Mouse (Mus musculus) lung, embryonic 16.5 days (tissue): ENCODE results near the gene Metrnl. TPM values are rescaled to one million over a fixed set of nuclear protein-coding genes. Genes with fewer than 3 reads are reported as not detected.

Experiments
- ATAC-seq: fragments of 200-750 bp; cut with Nextera tagmentation; 2 replicates; pipeline ENCODE4 v1.8.0; 2017; ENCODE audit warnings: low read depth, mild to moderate bottlenecking, moderate library complexity
- H3K27ac ChIP-seq: fragments of 300-500 bp; sonication (generic); 2 replicates; pipeline ENCODE4 v1.5.1; 2014; ENCODE audit warnings: mild to moderate bottlenecking, control low read depth, low read length
- H3K27me3 ChIP-seq: fragments of 300-500 bp; sonication (generic); 2 replicates; pipeline ENCODE4 v1.6.1; 2014; ENCODE audit warnings: low read depth, low read length, mixed read lengths; ENCODE audit not compliant: control insufficient read depth, insufficient read depth
- H3K36me3 ChIP-seq: fragments of 300-500 bp; sonication (generic); 2 replicates; pipeline ENCODE4 v1.6.1; 2014; ENCODE audit warnings: low read length; ENCODE audit not compliant: control insufficient read depth, insufficient read depth
- H3K4me1 ChIP-seq: fragments of 300-500 bp; sonication (generic); replicated peaks from 2 replicates; pipeline ENCODE4 v1.6.1; 2014; ENCODE audit warnings: low read length, mixed read lengths; ENCODE audit not compliant: control insufficient read depth, insufficient read depth
- H3K4me2 ChIP-seq: fragments of 300-500 bp; sonication (generic); 2 replicates; pipeline ENCODE4 v1.6.1; 2014; ENCODE audit warnings: low read depth, low read length, control low read depth
- H3K4me3 ChIP-seq: fragments of 300-500 bp; sonication (generic); 2 replicates; pipeline ENCODE4 v1.5.1; 2014; ENCODE audit warnings: mild to moderate bottlenecking, low read length, control low read depth
- H3K9ac ChIP-seq: fragments of 300-500 bp; sonication (generic); 2 replicates; pipeline ENCODE4 v1.6.1; 2014; ENCODE audit warnings: low read length, control low read depth
- H3K9me3 ChIP-seq: fragments of 300-500 bp; sonication (generic); 2 replicates; pipeline ENCODE4 v1.6.1; 2016; ENCODE audit warnings: low read length; ENCODE audit not compliant: control insufficient read depth
- WGBS: fragments of 180-500 bp; shearing (Covaris S2); extraction: QIAGEN DNeasy Blood & Tissue Kit; methylation state at CpG from one replicate; pipeline ENCODE4 v1.1.7; 2014; 5-methylcytosine and 5-hydroxymethylcytosine counted together
- polyA plus RNA-seq: library from polyadenylated mRNA; unstranded; fragments of >200 nt; fragmentation: Nextera tagmentation; extraction: Ambion mirVana; gene quantifications from 2 replicates; pipeline ENCODE4 v1.2.1, GENCODE M21; 2015

The Metrnl gene
- polyA plus RNA-seq, 1 experiment from 2014 or later: 25.8 TPM

- Histone ChIP-seq H3K27ac (no peak overlapping the region), H3K27me3 (no peaks in the 10 kb centered on the region), H3K4me3 (no peak overlapping the region), H3K4me1 (peaks cover 4% of the 10 kb centered on the region), H3K9ac (no peak overlapping the region), H3K4me2 (no peak overlapping the region), H3K36me3 (no peaks in the 10 kb centered on the region), H3K9me3 (no peaks in the 10 kb centered on the region)
- 87% methylated on average over 2 of the region's 2 CpGs for WGBS
- no peak for ATAC-seq
Measured at GRCm38 (mm10) chr11:121676836-121677235, 24.5 kb upstream of the Metrnl start.

- no peak for ATAC-seq
- no peak overlapping the region for H3K4me3 ChIP-seq
- H3K4me1 ChIP-seq: peaks cover 4% of the 10 kb centered on the region; the same call in 1 of the 2 replicates
- H3K4me2 ChIP-seq: no peak overlapping the region
- no peaks in the 10 kb centered on the region for H3K27me3 ChIP-seq
- H3K27ac ChIP-seq: no peak overlapping the region
- H3K9ac ChIP-seq: no peak overlapping the region
- 85% methylated on average over 2 of the region's 2 CpGs for WGBS
- no peaks in the 10 kb centered on the region for H3K9me3 ChIP-seq
- H3K36me3 ChIP-seq: no peaks in the 10 kb centered on the region
Measured at GRCm38 (mm10) chr11:121679581-121679980, 21.8 kb upstream of the Metrnl start.

- H3K9me3 ChIP-seq: no peaks in the 10 kb centered on the region
- H3K36me3 ChIP-seq: no peaks in the 10 kb centered on the region
- H3K4me3 ChIP-seq: no peak overlapping the region
- WGBS: 72% methylated on average over 5 of the region's 5 CpGs
- no peaks in the 10 kb centered on the region for H3K27me3 ChIP-seq
- no peak for ATAC-seq
- H3K27ac ChIP-seq: no peak overlapping the region
- H3K9ac ChIP-seq: no peak overlapping the region
- no peak overlapping the region for H3K4me2 ChIP-seq
- H3K4me1 ChIP-seq: peaks cover 4% of the 10 kb centered on the region
Measured at GRCm38 (mm10) chr11:121680750-121681149, 20.6 kb upstream of the Metrnl start.

GRCm38 (mm10) chr11:121683243-121683642 lies 18.1 kb upstream of the Metrnl start:
- no peaks in the 10 kb centered on the region for H3K9me3 ChIP-seq
- no peak overlapping the region for H3K27ac ChIP-seq
- peaks cover 4% of the 10 kb centered on the region for H3K4me1 ChIP-seq
- no peak overlapping the region for H3K9ac ChIP-seq
- H3K27me3 ChIP-seq: no peaks in the 10 kb centered on the region
- no peak overlapping the region for H3K4me3 ChIP-seq
- H3K4me2 ChIP-seq: no peak overlapping the region
- WGBS: 36% methylated on average over 3 of the region's 3 CpGs
- peak; percentile 75 for ATAC-seq
- H3K36me3 ChIP-seq: no peaks in the 10 kb centered on the region

GRCm38 (mm10) chr11:121685491-121686001 lies 15.8 kb upstream of the Metrnl start:
- Histone ChIP-seq H3K9me3 (no peaks in the 10 kb centered on the region), H3K4me1 (peaks cover 4% of the 10 kb centered on the region), H3K4me2 (no peak overlapping the region), H3K27me3 (no peaks in the 10 kb centered on the region), H3K36me3 (no peaks in the 10 kb centered on the region), H3K9ac (no peak overlapping the region), H3K4me3 (no peak overlapping the region), H3K27ac (no peak overlapping the region)
- WGBS: 48% methylated on average over 6 of the region's 6 CpGs
- ATAC-seq: no peak; the same call in 1 of the 2 replicates

GRCm38 (mm10) chr11:121686091-121686490 lies 15.3 kb upstream of the Metrnl start:
- H3K27me3 ChIP-seq: no peaks in the 10 kb centered on the region
- no peak overlapping the region for H3K4me3 ChIP-seq
- H3K9me3 ChIP-seq: no peaks in the 10 kb centered on the region
- peak overlapping the region; percentile 32; the same call in 1 of the 2 replicates for H3K27ac ChIP-seq
- H3K9ac ChIP-seq: no peak overlapping the region
- no peak overlapping the region for H3K4me2 ChIP-seq
- ATAC-seq: no peak
- peaks cover 4% of the 10 kb centered on the region for H3K4me1 ChIP-seq
- 69% methylated on average over 4 of the region's 4 CpGs for WGBS
- H3K36me3 ChIP-seq: no peaks in the 10 kb centered on the region

GRCm38 (mm10) chr11:121686674-121687073 lies 14.7 kb upstream of the Metrnl start:
- Histone ChIP-seq H3K9me3 (no peaks in the 10 kb centered on the region), H3K36me3 (no peaks in the 10 kb centered on the region), H3K4me2 (no peak overlapping the region), H3K4me1 (peaks cover 4% of the 10 kb centered on the region), H3K4me3 (no peak overlapping the region), H3K27me3 (no peaks in the 10 kb centered on the region), H3K27ac (no peak overlapping the region), H3K9ac (no peak overlapping the region)
- no peak for ATAC-seq
- 52% methylated on average over 5 of the region's 5 CpGs for WGBS

- no peak overlapping the region for H3K4me2 ChIP-seq
- WGBS: 55% methylated on average over 2 of the region's 2 CpGs
- no peak for ATAC-seq
- no peak overlapping the region for H3K4me3 ChIP-seq
- no peak overlapping the region for H3K9ac ChIP-seq
- no peaks in the 10 kb centered on the region for H3K9me3 ChIP-seq
- H3K4me1 ChIP-seq: peaks cover 4% of the 10 kb centered on the region
- H3K36me3 ChIP-seq: no peaks in the 10 kb centered on the region
- no peak overlapping the region for H3K27ac ChIP-seq
- H3K27me3 ChIP-seq: no peaks in the 10 kb centered on the region
Measured at GRCm38 (mm10) chr11:121688024-121688423, 13.3 kb upstream of the Metrnl start.

GRCm38 (mm10) chr11:121695304-121696064 lies 5.9 kb upstream of the Metrnl start:
- Histone ChIP-seq H3K4me2 (no peak overlapping the region), H3K4me1 (no peaks in the 10 kb centered on the region), H3K4me3 (no peak overlapping the region), H3K9ac (no peak overlapping the region), H3K27me3 (no peaks in the 10 kb centered on the region), H3K27ac (no peak overlapping the region), H3K9me3 (no peaks in the 10 kb centered on the region), H3K36me3 (no peaks in the 10 kb centered on the region)
- ATAC-seq: no peak
- WGBS: 72% methylated on average over 5 of the region's 5 CpGs
